9 mouse cellular contexts compared by ENCODE assay signal in the genomic region with DNA sequence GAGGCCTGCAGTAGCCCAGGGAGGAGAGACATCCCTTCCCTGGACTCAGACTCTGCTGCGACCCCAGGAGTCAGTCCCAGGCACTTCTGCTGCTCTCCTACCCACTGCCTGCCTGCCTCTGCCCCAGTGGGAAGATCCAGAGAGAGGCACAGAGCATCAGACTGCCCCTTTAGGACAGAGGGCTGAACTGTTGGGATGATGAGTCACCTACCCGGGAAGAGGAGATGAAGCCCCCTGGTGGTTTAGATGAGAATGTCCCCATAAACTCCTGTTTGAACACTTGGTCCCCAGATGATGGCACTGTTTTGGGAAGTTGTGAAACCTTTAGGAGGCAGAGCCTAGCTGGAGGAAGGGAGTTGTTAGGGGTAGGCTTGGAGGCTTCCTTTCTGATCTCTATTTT. TPM values are rescaled to one million over a fixed set of nuclear protein-coding genes. Genes with fewer than 3 reads are reported as not detected.
DNase-seq lines count a peak whose midpoint lies in the region; ATAC-seq lines count a peak whose summit lies in the region.
"Had no signal": no experiment of that assay in that cellular context is flagged by ENCODE, and none has a peak within 500 bp of the region (broad histone marks: within the 10 kb centered on the region; RNA-seq: fewer than 3 reads in every experiment).

No protein-coding gene starts in this region.

- peak; percentile 65 for DNase-seq in hindbrain, embryonic 11.5 days (ENCODE audit: low spot score)
- peak; percentile 88 for DNase-seq in adipocyte (ENCODE audit: low spot score)
- peak; percentile 67 for DNase-seq in midbrain, embryonic 14.5 days
- no peak for DNase-seq in urinary bladder, adult 2 months (ENCODE audit: low spot score)

- H3K9ac ChIP-seq in hindbrain, embryonic 11.5 days (ENCODE audit: low read depth, low read length): no peak overlapping the region
- no peak overlapping the region for H3K9ac ChIP-seq in hindbrain, embryonic 13.5 days
- H3K9ac ChIP-seq in midbrain, embryonic 14.5 days (replicated peaks; ENCODE audit: low read length): no peak overlapping the region
- H3K9ac ChIP-seq in forebrain, embryonic 12.5 days: no peak overlapping the region
- H3K9ac ChIP-seq: heart, embryonic 13.5 days had no signal

- no peak overlapping the region for H3K4me2 ChIP-seq in hindbrain, embryonic 11.5 days (replicated peaks; ENCODE audit: low read depth, low read length)
- H3K4me2 ChIP-seq in hindbrain, embryonic 13.5 days: no peak overlapping the region
- no peak overlapping the region for H3K4me2 ChIP-seq in midbrain, embryonic 14.5 days (ENCODE audit: low read length)
- no peak overlapping the region for H3K4me2 ChIP-seq in forebrain, embryonic 12.5 days
- H3K4me2 ChIP-seq: heart, embryonic 13.5 days had no signal

- peaks cover 14% of the 10 kb centered on the region for H3K36me3 ChIP-seq in hindbrain, embryonic 11.5 days (ENCODE audit: control insufficient read depth, insufficient read depth, low read length)
- H3K36me3 ChIP-seq in hindbrain, embryonic 13.5 days: peaks cover 89% of the 10 kb centered on the region
- peaks cover 91% of the 10 kb centered on the region for H3K36me3 ChIP-seq in midbrain, embryonic 14.5 days (ENCODE audit: control insufficient read depth, insufficient read depth, low read length)
- peaks cover 74% of the 10 kb centered on the region for H3K36me3 ChIP-seq in forebrain, embryonic 12.5 days (replicated peaks)

- H3K4me1 ChIP-seq in hindbrain, embryonic 11.5 days (replicated peaks; ENCODE audit: control insufficient read depth, insufficient read depth, low read length): no peaks in the 10 kb centered on the region
- H3K4me1 ChIP-seq in hindbrain, embryonic 13.5 days (replicated peaks): peaks cover 5% of the 10 kb centered on the region; the same call in 1 of the 2 replicates
- no peaks in the 10 kb centered on the region for H3K4me1 ChIP-seq in midbrain, embryonic 14.5 days (ENCODE audit: control insufficient read depth, insufficient read depth, low read length)
- no peaks in the 10 kb centered on the region for H3K4me1 ChIP-seq in forebrain, embryonic 12.5 days

- no peak for ATAC-seq in hindbrain, embryonic 11.5 days (ENCODE audit: low FRiP score)
- no peak for ATAC-seq in hindbrain, embryonic 13.5 days (ENCODE audit: low FRiP score)
- peak; percentile 51 for ATAC-seq in CD4-positive, CD25-positive, alpha-beta regulatory T cell, adult 4 months
- peak; percentile 54 for ATAC-seq in inflammation-experienced regulatory T-cells, adult 6 months
- no peak for ATAC-seq in midbrain, embryonic 14.5 days (ENCODE audit: low FRiP score, low TSS enrichment)
- ATAC-seq in forebrain, embryonic 12.5 days (ENCODE audit: low FRiP score): no peak; the same call in 1 of the 2 replicates

- no peaks in the 10 kb centered on the region for H3K9me3 ChIP-seq in hindbrain, embryonic 11.5 days (ENCODE audit: control insufficient read depth, low read length)
- no peaks in the 10 kb centered on the region for H3K9me3 ChIP-seq in hindbrain, embryonic 13.5 days
- no peaks in the 10 kb centered on the region for H3K9me3 ChIP-seq in midbrain, embryonic 14.5 days (ENCODE audit: control insufficient read depth, low read length)
- H3K9me3 ChIP-seq in forebrain, embryonic 12.5 days: no peaks in the 10 kb centered on the region

- WGBS in hindbrain, embryonic 11.5 days: 29% methylated on average over 2 of the region's 2 CpGs
- 18% methylated on average over 2 of the region's 2 CpGs for WGBS in hindbrain, embryonic 13.5 days
- WGBS in midbrain, embryonic 14.5 days: 17% methylated on average over 2 of the region's 2 CpGs
- WGBS in forebrain, embryonic 12.5 days: 23% methylated on average over 2 of the region's 2 CpGs

- H3K27ac ChIP-seq in hindbrain, embryonic 11.5 days (ENCODE audit: low read depth, low read length): no peak overlapping the region
- H3K27ac ChIP-seq in hindbrain, embryonic 13.5 days: no peak overlapping the region
- no peak overlapping the region for H3K27ac ChIP-seq in midbrain, embryonic 14.5 days (replicated peaks; ENCODE audit: low read depth, low read length)
- H3K27ac ChIP-seq in forebrain, embryonic 12.5 days: no peak overlapping the region
- H3K27ac ChIP-seq: heart, embryonic 13.5 days had no signal

- no peak overlapping the region for H3K4me3 ChIP-seq in hindbrain, embryonic 11.5 days (ENCODE audit: low read depth, low read length)
- no peak overlapping the region for H3K4me3 ChIP-seq in hindbrain, embryonic 13.5 days
- no peak overlapping the region for H3K4me3 ChIP-seq in midbrain, embryonic 14.5 days (replicated peaks; ENCODE audit: low read depth, low read length)
- no peak overlapping the region for H3K4me3 ChIP-seq in forebrain, embryonic 12.5 days (replicated peaks)
- H3K4me3 ChIP-seq: heart, embryonic 13.5 days had no signal

- H3K27me3 ChIP-seq in hindbrain, embryonic 11.5 days (ENCODE audit: control insufficient read depth, insufficient read depth, low read length): no peaks in the 10 kb centered on the region
- no peaks in the 10 kb centered on the region for H3K27me3 ChIP-seq in hindbrain, embryonic 13.5 days
- H3K27me3 ChIP-seq in midbrain, embryonic 14.5 days (ENCODE audit: control insufficient read depth, insufficient read depth, low read length): no peaks in the 10 kb centered on the region
- no peaks in the 10 kb centered on the region for H3K27me3 ChIP-seq in forebrain, embryonic 12.5 days
- H3K27me3 ChIP-seq: heart, embryonic 13.5 days had no signal

RNA-seq across cellular contexts. Expression of gene Podxl2, which starts 13.9 kb away (rescaled TPM):
- polyA plus RNA-seq in hindbrain, embryonic 11.5 days (2014; fragmentation: Nextera tagmentation; extraction: Ambion mirVana): 151 and 156 TPM in 2 replicates
- 546 and 595 TPM in 2 replicates for polyA plus RNA-seq in hindbrain, embryonic 13.5 days (2015; fragmentation: Nextera tagmentation; extraction: Ambion mirVana)
- under 1 TPM in 1 of 2 experiments, not detected in 1; 0.32 TPM for polyA plus RNA-seq in CD4-positive, CD25-positive, alpha-beta regulatory T cell, adult 4 months (2017; shearing (Covaris generic))
- polyA plus RNA-seq in inflammation-experienced regulatory T-cells, adult 6 months (2017; shearing (Covaris generic)): not detected
- polyA plus RNA-seq in midbrain, embryonic 14.5 days (2014; fragmentation: Nextera tagmentation; extraction: Ambion mirVana): 525 and 630 TPM in 2 replicates
- polyA plus RNA-seq in urinary bladder, adult 2 months (2012; rRNA removed): 23.2 and 24.2 TPM in 2 replicates
- 248 and 258 TPM in 2 replicates for polyA plus RNA-seq in forebrain, embryonic 12.5 days (2016; fragmentation: Nextera tagmentation; extraction: Ambion mirVana)

RNA-seq across cellular contexts. Expression of gene Abtb1, which starts 19.1 kb away (rescaled TPM):
- 16.1 and 18.4 TPM in 2 replicates for polyA plus RNA-seq in hindbrain, embryonic 11.5 days (2014; fragmentation: Nextera tagmentation; extraction: Ambion mirVana)
- polyA plus RNA-seq in hindbrain, embryonic 13.5 days (2015; fragmentation: Nextera tagmentation; extraction: Ambion mirVana): 36.3 and 38.2 TPM in 2 replicates
- polyA plus RNA-seq in CD4-positive, CD25-positive, alpha-beta regulatory T cell, adult 4 months (2017; shearing (Covaris generic)): 100 to 1,000 TPM in 1 of 2 experiments, 10 to 100 TPM in 1; 71.0 to 112 TPM
- 10 to 100 TPM; 39.2 to 72.4 (median 62.7) TPM for polyA plus RNA-seq in inflammation-experienced regulatory T-cells, adult 6 months (2017; shearing (Covaris generic))
- polyA plus RNA-seq in midbrain, embryonic 14.5 days (2014; fragmentation: Nextera tagmentation; extraction: Ambion mirVana): 30.1 and 41.7 TPM in 2 replicates
- polyA plus RNA-seq in urinary bladder, adult 2 months (2012; rRNA removed): 48.1 and 51.8 TPM in 2 replicates
- 23.0 and 23.5 TPM in 2 replicates for polyA plus RNA-seq in forebrain, embryonic 12.5 days (2016; fragmentation: Nextera tagmentation; extraction: Ambion mirVana)

RNA-seq across cellular contexts. Expression of gene Mcm2, which starts 37.7 kb away (rescaled TPM):
- 146 and 191 TPM in 2 replicates for polyA plus RNA-seq in hindbrain, embryonic 11.5 days (2014; fragmentation: Nextera tagmentation; extraction: Ambion mirVana)
- 43.0 and 43.7 TPM in 2 replicates for polyA plus RNA-seq in hindbrain, embryonic 13.5 days (2015; fragmentation: Nextera tagmentation; extraction: Ambion mirVana)
- polyA plus RNA-seq in CD4-positive, CD25-positive, alpha-beta regulatory T cell, adult 4 months (2017; shearing (Covaris generic)): 10 to 100 TPM; 19.8 to 34.7 TPM
- 10 to 100 TPM; 18.8 to 61.4 (median 19.9) TPM for polyA plus RNA-seq in inflammation-experienced regulatory T-cells, adult 6 months (2017; shearing (Covaris generic))
- polyA plus RNA-seq in midbrain, embryonic 14.5 days (2014; fragmentation: Nextera tagmentation; extraction: Ambion mirVana): 22.2 and 39.0 TPM in 2 replicates
- polyA plus RNA-seq in urinary bladder, adult 2 months (2012; rRNA removed): 10.0 and 14.5 TPM in 2 replicates
- 200 and 211 TPM in 2 replicates for polyA plus RNA-seq in forebrain, embryonic 12.5 days (2016; fragmentation: Nextera tagmentation; extraction: Ambion mirVana)

RNA-seq across cellular contexts. Expression of gene Tpra1, which starts 41.1 kb away (rescaled TPM):
- 40.1 and 45.4 TPM in 2 replicates for polyA plus RNA-seq in hindbrain, embryonic 11.5 days (2014; fragmentation: Nextera tagmentation; extraction: Ambion mirVana)
- 73.6 and 78.8 TPM in 2 replicates for polyA plus RNA-seq in hindbrain, embryonic 13.5 days (2015; fragmentation: Nextera tagmentation; extraction: Ambion mirVana)
- polyA plus RNA-seq in CD4-positive, CD25-positive, alpha-beta regulatory T cell, adult 4 months (2017; shearing (Covaris generic)): 10 to 100 TPM; 54.7 to 74.1 TPM
- 10 to 100 TPM; 46.5 to 64.8 (median 52.8) TPM for polyA plus RNA-seq in inflammation-experienced regulatory T-cells, adult 6 months (2017; shearing (Covaris generic))
- 50.0 and 77.0 TPM in 2 replicates for polyA plus RNA-seq in midbrain, embryonic 14.5 days (2014; fragmentation: Nextera tagmentation; extraction: Ambion mirVana)
- polyA plus RNA-seq in urinary bladder, adult 2 months (2012; rRNA removed): 88.4 and 107 TPM in 2 replicates
- polyA plus RNA-seq in forebrain, embryonic 12.5 days (2016; fragmentation: Nextera tagmentation; extraction: Ambion mirVana): 49.9 and 60.6 TPM in 2 replicates

Comparison
In these comparisons a context has a peak if more than half of its experiments do, and no peak if none do; other contexts are left out.
1. ATAC-seq: peak in CD4-positive, CD25-positive, alpha-beta regulatory T cell, adult 4 months (single experiment) and inflammation-experienced regulatory T-cells, adult 6 months (single experiment); none in hindbrain, embryonic 11.5 days (single experiment), hindbrain, embryonic 13.5 days (single experiment), midbrain, embryonic 14.5 days (single experiment) and forebrain, embryonic 12.5 days (single experiment).
2. RNA of gene Podxl2, which starts 13.9 kb away (polyA plus RNA-seq): 546 to 595 TPM in hindbrain, embryonic 13.5 days, 525 to 630 TPM in midbrain, embryonic 14.5 days, 248 to 258 TPM in forebrain, embryonic 12.5 days, 151 to 156 TPM in hindbrain, embryonic 11.5 days and 23.2 to 24.2 TPM in urinary bladder, adult 2 months; 0.32 TPM in CD4-positive, CD25-positive, alpha-beta regulatory T cell, adult 4 months and not detected in inflammation-experienced regulatory T-cells, adult 6 months; every median in the first group is over 10 times any median in the second.